Mouse (Mus musculus) liver, embryonic 15.5 days (tissue): Measurements from ENCODE around the gene Papss2. TPM values are rescaled to one million over a fixed set of nuclear protein-coding genes. Genes with fewer than 3 reads are reported as not detected.
A peak's percentile ranks its signal among the peaks of the same experiment; 100 is the strongest.

Source experiments
- ATAC-seq: fragments of 200-750 bp; cut with Nextera tagmentation; 2 replicates; pipeline ENCODE4 v1.8.0; 2017; ENCODE audit warnings: moderate number of reproducible peaks, mild to moderate bottlenecking, moderate library complexity; ENCODE audit not compliant: insufficient read depth
- H3K27ac ChIP-seq: fragments of 300-500 bp; sonication (generic); replicated peaks from 2 replicates; pipeline ENCODE4 v1.5.1; 2015; ENCODE audit warnings: mild to moderate bottlenecking, inconsistent platforms
- H3K27me3 ChIP-seq: fragments of 300-500 bp; sonication (generic); 2 replicates; pipeline ENCODE4 v1.6.1; 2015; ENCODE audit warnings: mild to moderate bottlenecking, inconsistent platforms
- H3K36me3 ChIP-seq: fragments of 300-500 bp; sonication (generic); replicated peaks from 2 replicates; pipeline ENCODE4 v1.6.1; 2015; ENCODE audit warnings: moderate library complexity, mild to moderate bottlenecking, inconsistent platforms
- H3K4me1 ChIP-seq: fragments of 300-500 bp; sonication (generic); replicated peaks from 2 replicates; pipeline ENCODE4 v1.6.1; 2015; ENCODE audit warnings: inconsistent platforms
- H3K4me2 ChIP-seq: fragments of 300-500 bp; sonication (generic); 2 replicates; pipeline ENCODE4 v1.6.1; 2015; ENCODE audit warnings: moderate library complexity, mild to moderate bottlenecking, inconsistent platforms
- H3K4me3 ChIP-seq: fragments of 300-500 bp; sonication (generic); replicated peaks from 2 replicates; pipeline ENCODE4 v1.5.1; 2015; ENCODE audit warnings: mild to moderate bottlenecking, inconsistent platforms
- H3K9ac ChIP-seq: fragments of 300-500 bp; sonication (generic); 2 replicates; pipeline ENCODE4 v1.6.1; 2015; ENCODE audit warnings: moderate library complexity, mild to moderate bottlenecking, inconsistent platforms
- H3K9me3 ChIP-seq: fragments of 300-500 bp; sonication (generic); replicated peaks from 2 replicates; pipeline ENCODE4 v1.6.1; 2016; ENCODE audit warnings: inconsistent platforms
- WGBS: fragments of 180-500 bp; shearing (Covaris S2); methylation state at CpG from one replicate; pipeline ENCODE4 v1.1.7; 2015; ENCODE audit warnings: mixed read lengths; ENCODE audit not compliant: insufficient replicate concordance; 5-methylcytosine and 5-hydroxymethylcytosine counted together
- polyA plus RNA-seq: library from polyadenylated mRNA; unstranded; fragments of >200 nt; fragmentation: Nextera tagmentation; extraction: Ambion mirVana; gene quantifications from 2 replicates; pipeline ENCODE4 v1.2.1, GENCODE M21; 2015

Papss2 gene
- polyA plus RNA-seq, 1 experiment from 2014 or later: 5.9 TPM

- Histone ChIP-seq H3K36me3 (peaks cover 11% of the 10 kb centered on the region), H3K27me3 (no peaks in the 10 kb centered on the region), H3K4me1 (peaks cover 32% of the 10 kb centered on the region), H3K4me3 (no peak overlapping the region), H3K9ac (no peak overlapping the region), H3K9me3 (no peaks in the 10 kb centered on the region), H3K27ac (no peak overlapping the region), H3K4me2 (no peak overlapping the region)
- WGBS: 39% methylated on average over 3 of the region's 3 CpGs
- ATAC-seq: no peak
These were observed 114.7 kb downstream of the Papss2 start for GRCm38 (mm10) chr19:32710288-32710687.

- no peaks in the 10 kb centered on the region for H3K9me3 ChIP-seq
- WGBS: under 1% methylated on average over 63 of the region's 63 CpGs
- no peaks in the 10 kb centered on the region for H3K27me3 ChIP-seq
- peak overlapping the region; percentile 80 for H3K27ac ChIP-seq
- peak overlapping the region; percentile 84 for H3K9ac ChIP-seq
- H3K4me1 ChIP-seq: peaks cover 32% of the 10 kb centered on the region
- H3K36me3 ChIP-seq: no peaks in the 10 kb centered on the region
- peak overlapping the region; percentile 85 for H3K4me3 ChIP-seq
- peak overlapping the region; percentile 88 for H3K4me2 ChIP-seq
- ATAC-seq: peak; percentile 95
These were observed 116.4 kb downstream of the Papss2 start for GRCm38 (mm10) chr19:32711761-32712541.

- 2% methylated on average over 11 of the region's 11 CpGs for WGBS
- ATAC-seq: peak; percentile 82
- peak overlapping the region; percentile 80 for H3K27ac ChIP-seq
- peak overlapping the region; percentile 88 for H3K4me2 ChIP-seq
- peak overlapping the region; percentile 84 for H3K9ac ChIP-seq
- H3K36me3 ChIP-seq: no peaks in the 10 kb centered on the region
- H3K9me3 ChIP-seq: no peaks in the 10 kb centered on the region
- no peaks in the 10 kb centered on the region for H3K27me3 ChIP-seq
- peak overlapping the region; percentile 85 for H3K4me3 ChIP-seq
- H3K4me1 ChIP-seq: peaks cover 32% of the 10 kb centered on the region
These were observed 117.0 kb downstream of the Papss2 start for GRCm38 (mm10) chr19:32712588-32713042.

GRCm38 (mm10) chr19:32713471-32713870 lies 117.9 kb downstream of the Papss2 start:
- no peak overlapping the region for H3K4me3 ChIP-seq
- H3K27me3 ChIP-seq: no peaks in the 10 kb centered on the region
- no peaks in the 10 kb centered on the region for H3K36me3 ChIP-seq
- H3K9me3 ChIP-seq: no peaks in the 10 kb centered on the region
- ATAC-seq: no peak
- peaks cover 32% of the 10 kb centered on the region for H3K4me1 ChIP-seq
- no peak overlapping the region for H3K9ac ChIP-seq
- no peak overlapping the region for H3K4me2 ChIP-seq
- no peak overlapping the region for H3K27ac ChIP-seq
- WGBS: 76% methylated on average over 3 of the region's 3 CpGs

GRCm38 (mm10) chr19:32715201-32715600 lies 119.6 kb downstream of the Papss2 start:
- no peaks in the 10 kb centered on the region for H3K36me3 ChIP-seq
- H3K4me2 ChIP-seq: no peak overlapping the region
- ATAC-seq: no peak
- no peak overlapping the region for H3K4me3 ChIP-seq
- no peak overlapping the region for H3K9ac ChIP-seq
- H3K9me3 ChIP-seq: no peaks in the 10 kb centered on the region
- no peaks in the 10 kb centered on the region for H3K27me3 ChIP-seq
- peaks cover 27% of the 10 kb centered on the region for H3K4me1 ChIP-seq
- 1% methylated on average over 3 of the region's 3 CpGs for WGBS
- H3K27ac ChIP-seq: no peak overlapping the region

- Histone ChIP-seq H3K4me1 (peaks cover 24% of the 10 kb centered on the region), H3K36me3 (no peaks in the 10 kb centered on the region), H3K27ac (no peak overlapping the region), H3K4me2 (no peak overlapping the region), H3K9ac (no peak overlapping the region), H3K9me3 (no peaks in the 10 kb centered on the region), H3K4me3 (no peak overlapping the region), H3K27me3 (no peaks in the 10 kb centered on the region)
- no peak for ATAC-seq
These were observed 120.1 kb downstream of the Papss2 start for GRCm38 (mm10) chr19:32715681-32716080.

Other genes with a start within 250 kb of the Papss2 start
- 24.8 and 29.8 TPM in 2 replicates for gene Sgms1, start 206.1 kb upstream of the Papss2 start, polyA plus RNA-seq
- gene Rpl9-ps6, start 129.2 kb upstream of the Papss2 start, polyA plus RNA-seq: 35.2 and 55.6 TPM in 2 replicates
- gene Minpp1, start 110.0 kb upstream of the Papss2 start, polyA plus RNA-seq: 82.9 and 84.9 TPM in 2 replicates
- 20.6 and 21.3 TPM in 2 replicates for gene Atad1, start 144.0 kb downstream of the Papss2 start, polyA plus RNA-seq
- 2.4 and 2.6 TPM in 2 replicates for gene Pten, start 161.7 kb downstream of the Papss2 start, polyA plus RNA-seq